1 mouse cellular context compared by ENCODE assay signal in genomic region chr16:49951925-49952523, GRCm38 (mm10).
TF ChIP-seq lines count a peak whose summit lies in the region.

No protein-coding gene starts in this region.

TF ChIP-seq in CH12.LX, 34 proteins besides CTCF, POLR2A, EP300 and RAD21 (continued from another document):
- no peak; the same call in 1 of the 2 replicates for TF ChIP-seq SIN3A (IDR thresholded peaks at IDR 0.05; ENCODE audit: low read length)
- peak; percentile 20 for TF ChIP-seq SMC3 (IDR thresholded peaks at IDR 0.05; ENCODE audit: low read depth, low read length)
- TF ChIP-seq ETS1 (conservative IDR thresholded peaks at IDR 0.05; ENCODE audit: low read depth, low read length): peak; percentile 75
- TF ChIP-seq JUND (conservative IDR thresholded peaks at IDR 0.05; ENCODE audit: low read depth, low read length): peak; percentile 87
- TF ChIP-seq TCF12 (IDR thresholded peaks at IDR 0.05; ENCODE audit: low read depth, low read length): peak; percentile 54; the same call in 1 of the 2 replicates
